Mouse (Mus musculus) T-helper 17 cell (primary cell): Measurements from ENCODE around the gene Rragd.
"Not testable (repeated sequence)": the region's sequence is repeated elsewhere in the genome, so short reads cannot be mapped to it uniquely, and the experiment has no call there.

ENCODE experiments used
- in situ Hi-C, 2 experiments: fragments of 300-600 bp; cut with MboI, MseI; formaldehyde crosslinking; loops; 1 replicate in 1 of 2; 2 replicates in 1 of 2; pipeline ENCODE4 v1.15.1; 2025; ENCODE audit warnings: high pct_unique_total_duplicates in 2 of 2

The Rragd gene

GRCm38 (mm10) chr4:32982716-32983175, at the start of gene Rragd:
Gene Rragd, plus strand, starts transcription at chr4:32983037.
- in situ Hi-C loops, result no loop called here

- in situ Hi-C loops, result no loop called here
These were observed 46.0 kb upstream of the Rragd start for GRCm38 (mm10) chr4:32936762-32937341.

- in situ Hi-C loops, result no loop called here
These were observed 43.3 kb upstream of the Rragd start for GRCm38 (mm10) chr4:32939521-32939920.

GRCm38 (mm10) chr4:32939964-32940363, 42.9 kb upstream of the Rragd start:
- in situ Hi-C loops, result loop anchor here in 1 of 2 experiments (5.0 to 10.0 kb wide), 2 partner anchors 153 to 345 kb away; no protein-coding TSS in a partner anchor

- in situ Hi-C loops, result loop anchor here in 1 of 2 experiments (5.0 to 10.0 kb wide), 2 partner anchors 154 to 346 kb away; no protein-coding TSS in a partner anchor
These were observed 41.9 kb upstream of the Rragd start for GRCm38 (mm10) chr4:32940984-32941383.

GRCm38 (mm10) chr4:32947631-32948030, 35.2 kb upstream of the Rragd start:
- in situ Hi-C loops, result loop anchor here in 1 of 2 experiments (10.0 kb wide), 1 partner anchor 353 kb away; no protein-coding TSS in a partner anchor

- in situ Hi-C loops, result loop anchor here in 1 of 2 experiments (10.0 kb wide), 1 partner anchor 354 kb away; no protein-coding TSS in a partner anchor
These were observed 34.1 kb upstream of the Rragd start for GRCm38 (mm10) chr4:32948696-32949095.

GRCm38 (mm10) chr4:32950356-32951034, 32.3 kb upstream of the Rragd start, which contains the start of gene Ankrd6:
Gene Ankrd6, minus strand, starts transcription at chr4:32950841.
- in situ Hi-C loops, result loop anchor here in 1 of 2 experiments (5.0 kb wide), 2 partner anchors 72 to 188 kb away; no protein-coding TSS in a partner anchor

GRCm38 (mm10) chr4:32951035-32951940, 31.5 kb upstream of the Rragd start:
- in situ Hi-C loops, result loop anchor here in 1 of 2 experiments (5.0 kb wide), 2 partner anchors 71 to 189 kb away; no protein-coding TSS in a partner anchor

- in situ Hi-C loops, result loop anchor here in 1 of 2 experiments (5.0 kb wide), 2 partner anchors 70 to 190 kb away; no protein-coding TSS in a partner anchor
These were observed 30.2 kb upstream of the Rragd start for GRCm38 (mm10) chr4:32952681-32953080.

- in situ Hi-C loops, result no loop called here
These were observed 26.4 kb upstream of the Rragd start for GRCm38 (mm10) chr4:32956423-32956822.

GRCm38 (mm10) chr4:32961394-32961793, 21.4 kb upstream of the Rragd start:
- in situ Hi-C loops, result no loop called here

GRCm38 (mm10) chr4:32964619-32965018, 18.2 kb upstream of the Rragd start:
- in situ Hi-C loops, result not testable (repeated sequence)

GRCm38 (mm10) chr4:32977331-32977730, 5.5 kb upstream of the Rragd start:
- in situ Hi-C loops, result no loop called here

GRCm38 (mm10) chr4:32980061-32980460, 2.8 kb upstream of the Rragd start:
- in situ Hi-C loops, result no loop called here

GRCm38 (mm10) chr4:32981617-32982016, 1.2 kb upstream of the Rragd start:
- in situ Hi-C loops, result no loop called here

GRCm38 (mm10) chr4:32982041-32982715, 659 bp upstream of the Rragd start:
- in situ Hi-C loops, result no loop called here

- in situ Hi-C loops, result no loop called here
These were observed 629 bp downstream of the Rragd start for GRCm38 (mm10) chr4:32983176-32984155.

GRCm38 (mm10) chr4:32984242-32984641, 1.4 kb downstream of the Rragd start:
- in situ Hi-C loops, result no loop called here
